Mouse (Mus musculus) adrenal gland, postnatal 0 days (tissue): Measurements from ENCODE around the gene Vmn1r116. TPM values are rescaled to one million over a fixed set of nuclear protein-coding genes. Genes with fewer than 3 reads are reported as not detected.

Experiments
- polyA plus RNA-seq: library from polyadenylated mRNA; unstranded; fragments of >200 nt; fragmentation: Nextera tagmentation; extraction: Ambion mirVana; gene quantifications from 2 replicates; pipeline ENCODE4 v1.2.1, GENCODE M21; 2015

The Vmn1r116 gene
- polyA plus RNA-seq, result not detected in 2 replicates

DNA sequence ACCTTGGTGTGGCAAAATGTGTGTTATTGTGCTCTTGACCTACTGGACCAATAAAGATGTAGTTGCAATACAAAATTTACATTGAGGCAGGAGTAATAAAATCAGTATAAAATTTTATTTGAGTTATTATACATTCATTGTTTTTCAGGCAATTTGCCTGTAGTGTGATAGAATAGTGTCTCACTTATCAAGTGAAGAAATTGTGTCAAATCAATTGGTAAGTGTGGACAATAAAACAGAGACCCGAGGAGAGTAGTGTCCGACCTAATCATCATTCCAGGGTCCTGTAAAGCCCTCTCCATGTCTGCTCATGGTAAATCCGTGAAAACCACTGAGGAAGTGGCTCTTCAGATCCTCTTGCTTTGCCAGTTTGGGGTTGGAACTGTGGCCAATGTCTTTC, at the start of gene Vmn1r116:
Vmn1r116 (plus strand) TSS at position 301 of the 400 bp plus-strand sequence.

DNA sequence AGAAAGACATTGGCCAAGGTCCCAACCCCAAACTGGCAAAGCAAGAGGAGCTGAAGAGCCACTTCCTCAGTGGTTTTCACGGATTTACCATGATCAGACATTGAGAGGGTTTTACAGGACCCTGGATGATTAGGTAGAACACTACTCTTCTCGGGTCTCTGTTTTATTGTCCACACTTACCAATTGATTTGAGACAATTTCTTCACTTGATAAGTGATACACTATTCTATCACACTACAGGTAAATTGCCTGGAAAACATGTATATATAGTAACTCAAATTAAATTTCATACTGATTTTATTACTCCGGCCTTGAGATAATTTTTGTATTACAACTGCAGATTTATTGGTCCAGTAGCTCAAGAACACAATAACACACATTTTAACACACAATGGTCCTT, 27.2 kb upstream of the Vmn1r116 start, which contains the start of gene Vmn1r115:
Vmn1r115 (minus strand) TSS at position 101 of the 400 bp plus-strand sequence.

DNA sequence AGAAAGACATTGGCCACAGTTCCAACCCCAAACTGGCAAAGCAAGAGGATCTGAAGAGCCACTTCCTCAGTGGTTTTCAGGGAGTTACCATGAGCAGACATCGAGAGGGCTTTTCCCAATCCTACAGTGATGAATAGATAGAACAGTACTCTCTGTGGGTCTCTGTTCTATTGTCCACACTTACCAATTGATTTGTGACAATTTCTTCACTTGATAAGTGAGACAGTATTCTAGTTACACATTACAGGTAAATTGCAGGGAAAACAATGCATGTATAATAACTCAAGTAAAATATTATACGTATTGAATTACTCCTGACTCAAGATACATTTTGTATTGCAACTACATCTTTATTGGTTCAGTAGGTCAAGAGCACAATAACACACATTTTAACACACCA, 12.0 kb downstream of the Vmn1r116 start, which contains the start of gene Vmn1r117:
Vmn1r117 (minus strand) TSS at position 101 of the 400 bp plus-strand sequence.

DNA sequence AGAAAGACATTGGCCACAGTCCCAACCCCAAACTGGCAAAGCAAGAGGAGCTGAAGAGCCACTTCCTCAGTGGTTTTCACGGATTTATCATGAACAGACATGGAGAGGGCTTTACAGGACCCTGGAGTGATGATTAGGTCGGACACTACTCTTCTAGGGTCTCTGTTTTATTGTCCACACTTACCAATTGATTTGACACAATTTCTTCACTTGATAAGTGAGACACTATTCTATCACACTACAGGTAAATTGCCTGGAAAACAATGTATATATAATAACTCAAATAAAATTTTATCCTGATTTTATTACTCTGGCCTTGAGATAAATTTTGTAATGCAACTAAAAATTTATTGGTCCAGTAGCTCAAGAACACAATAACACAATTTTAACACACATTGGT, 40.2 kb downstream of the Vmn1r116 start, which contains the start of gene Vmn1r118:
Vmn1r118 (minus strand) TSS at position 101 of the 400 bp plus-strand sequence.

Other genes with a start within 250 kb of the Vmn1r116 start
- not detected in 2 replicates for gene Vmn1r107, start 203.3 kb upstream of the Vmn1r116 start, polyA plus RNA-seq
- gene Vmn1r111, start 169.0 kb upstream of the Vmn1r116 start, polyA plus RNA-seq, result not detected in 2 replicates
- gene Gm10668, start 141.6 kb upstream of the Vmn1r116 start, polyA plus RNA-seq, result not detected in 2 replicates
- not detected in 2 replicates for gene Vmn1r112, start 101.1 kb upstream of the Vmn1r116 start, polyA plus RNA-seq
- not detected in 2 replicates for gene Vmn1r113, start 85.0 kb upstream of the Vmn1r116 start, polyA plus RNA-seq
- gene Vmn1r114, start 60.1 kb upstream of the Vmn1r116 start, polyA plus RNA-seq, result not detected in 2 replicates
- gene Vmn1r115, start 27.3 kb upstream of the Vmn1r116 start, polyA plus RNA-seq, result not detected in 2 replicates
- gene Vmn1r117, start 11.9 kb downstream of the Vmn1r116 start, polyA plus RNA-seq, result not detected in 2 replicates
- gene Vmn1r118, start 40.1 kb downstream of the Vmn1r116 start, polyA plus RNA-seq, result not detected in 2 replicates
- gene Vmn1r119, start 140.2 kb downstream of the Vmn1r116 start, polyA plus RNA-seq, result not detected in 2 replicates
- gene Vmn1r120, start 181.5 kb downstream of the Vmn1r116 start, polyA plus RNA-seq, result not detected in 2 replicates
- not detected in 2 replicates for gene Vmn1r121, start 226.3 kb downstream of the Vmn1r116 start, polyA plus RNA-seq